Mouse (Mus musculus): ENCODE data around the gene Zcchc17. TPM values are rescaled to one million over a fixed set of nuclear protein-coding genes. Genes with fewer than 3 reads are reported as not detected.

Zcchc17 gene
- total RNA-seq, 4 experiments from 2014 or later = 51.1 to 63.2 (median 59.1) TPM

- DNase-seq (ENCODE audit: low spot score in 2 of 2) = no peak
These were observed 73.2 kb downstream of the Zcchc17 start for GRCm38 (mm10) chr4:130286531-130286930.

- DNase-seq (ENCODE audit: low spot score in 2 of 2) = no peak
These were observed 75.9 kb downstream of the Zcchc17 start for GRCm38 (mm10) chr4:130283826-130284225.

GRCm38 (mm10) chr4:130282856-130283255 is 76.9 kb downstream of the Zcchc17 start:
- DNase-seq (ENCODE audit: low spot score in 2 of 2) = no peak

GRCm38 (mm10) chr4:130279105-130279504 is 80.6 kb downstream of the Zcchc17 start, which contains the start of gene Serinc2:
Gene Serinc2, minus strand, starts transcription at chr4:130279205.
- DNase-seq (ENCODE audit: low spot score in 2 of 2) = no peak

GRCm38 (mm10) chr4:130276573-130277176 is 83.1 kb downstream of the Zcchc17 start:
- DNase-seq (ENCODE audit: low spot score in 2 of 2) = no peak

- DNase-seq (ENCODE audit: low spot score in 2 of 2) = no peak
These were observed 84.0 kb downstream of the Zcchc17 start for GRCm38 (mm10) chr4:130275823-130276105.

GRCm38 (mm10) chr4:130275016-130275822 is 84.5 kb downstream of the Zcchc17 start:
- no peak for DNase-seq (ENCODE audit: low spot score in 2 of 2)

GRCm38 (mm10) chr4:130274346-130275015 is 85.3 kb downstream of the Zcchc17 start:
- DNase-seq (ENCODE audit: low spot score in 2 of 2) = no peak

GRCm38 (mm10) chr4:130273698-130274345 is 85.9 kb downstream of the Zcchc17 start:
- peak; percentile 38 to 52 for DNase-seq (ENCODE audit: low spot score in 2 of 2)

GRCm38 (mm10) chr4:130270611-130271347 is 89.0 kb downstream of the Zcchc17 start:
- peak; percentile 24 to 26 for DNase-seq (ENCODE audit: low spot score in 2 of 2)

GRCm38 (mm10) chr4:130270089-130270488 is 89.7 kb downstream of the Zcchc17 start:
- DNase-seq (ENCODE audit: low spot score in 2 of 2) = peak; percentile 81 to 85

GRCm38 (mm10) chr4:130268736-130269135 is 91.0 kb downstream of the Zcchc17 start:
- no peak for DNase-seq (ENCODE audit: low spot score in 2 of 2)

- no peak for DNase-seq (ENCODE audit: low spot score in 2 of 2)
These were observed 92.7 kb downstream of the Zcchc17 start for GRCm38 (mm10) chr4:130267069-130267468.

- no peak for DNase-seq (ENCODE audit: low spot score in 2 of 2)
These were observed 93.1 kb downstream of the Zcchc17 start for GRCm38 (mm10) chr4:130266601-130267000.

Other genes with a start within 250 kb of the Zcchc17 start
- 1 to 10 TPM; 1.6 to 2.9 (median 2.4) TPM for gene Hcrtr1, start 220.6 kb downstream of the Zcchc17 start, total RNA-seq (2022)
- 10 to 100 TPM in 3 of 4 experiments, 1 to 10 TPM in 1; 9.7 to 11.8 (median 11.0) TPM for gene Tinagl1, start 184.8 kb downstream of the Zcchc17 start, total RNA-seq (2022)
- gene Gm853, start 137.5 kb downstream of the Zcchc17 start, total RNA-seq (2022) = 1 to 10 TPM in 1 of 4 experiments, not detected in 3; 1.0 TPM
- gene Serinc2, start 80.7 kb downstream of the Zcchc17 start, total RNA-seq (2022) = 10 to 100 TPM in 2 of 4 experiments, 1 to 10 TPM in 2; 8.1 to 12.4 (median 10.2) TPM
- 100 to 1,000 TPM in 1 of 4 experiments, 10 to 100 TPM in 3; 87.7 to 102 (median 95.3) TPM for gene Fabp3, start 51.3 kb downstream of the Zcchc17 start, total RNA-seq (2022)
- 1 to 10 TPM in 2 of 4 experiments, under 1 TPM in 1, not detected in 1; 0.95 to 1.2 (median 1.1) TPM for gene Gm10570, start 51.3 kb downstream of the Zcchc17 start, total RNA-seq (2022)
- gene Snrnp40, start 189 bp upstream of the Zcchc17 start, total RNA-seq (2022) = 10 to 100 TPM; 29.4 to 32.3 (median 30.6) TPM
- 10 to 100 TPM; 27.0 to 39.6 (median 34.6) TPM for gene Nkain1, start 214.2 kb upstream of the Zcchc17 start, total RNA-seq (2022)